Mouse (Mus musculus): ENCODE measurements around the gene Map4k1. TPM values are rescaled to one million over a fixed set of nuclear protein-coding genes. Genes with fewer than 3 reads are reported as not detected.
A peak's percentile ranks its signal among the peaks of the same experiment; 100 is the strongest.

Gene Map4k1
- total RNA-seq, 2 experiments from 2014 or later: 0.45 to 4.2 TPM

DNA sequence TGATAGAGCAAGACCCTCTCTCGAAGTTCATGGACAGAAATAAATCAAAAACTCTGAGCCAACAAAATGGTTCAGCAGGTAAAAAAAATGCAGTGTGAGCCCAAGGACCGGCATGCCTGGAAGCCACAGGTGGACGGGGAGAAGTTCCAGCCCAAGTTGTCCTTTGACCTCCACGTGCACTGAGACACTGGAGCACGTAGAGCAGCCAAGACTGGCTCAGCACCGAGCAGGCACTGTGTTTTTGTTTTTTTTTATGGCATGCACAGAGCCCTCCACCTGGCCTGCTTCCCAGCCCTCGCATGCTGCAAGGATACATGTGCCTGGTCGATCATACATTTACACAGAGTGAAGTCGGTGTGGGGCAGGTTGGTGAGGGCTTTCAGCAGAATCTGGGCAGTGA lies 4.3 kb upstream of the Map4k1 start:
- no peak for DNase-seq

DNA sequence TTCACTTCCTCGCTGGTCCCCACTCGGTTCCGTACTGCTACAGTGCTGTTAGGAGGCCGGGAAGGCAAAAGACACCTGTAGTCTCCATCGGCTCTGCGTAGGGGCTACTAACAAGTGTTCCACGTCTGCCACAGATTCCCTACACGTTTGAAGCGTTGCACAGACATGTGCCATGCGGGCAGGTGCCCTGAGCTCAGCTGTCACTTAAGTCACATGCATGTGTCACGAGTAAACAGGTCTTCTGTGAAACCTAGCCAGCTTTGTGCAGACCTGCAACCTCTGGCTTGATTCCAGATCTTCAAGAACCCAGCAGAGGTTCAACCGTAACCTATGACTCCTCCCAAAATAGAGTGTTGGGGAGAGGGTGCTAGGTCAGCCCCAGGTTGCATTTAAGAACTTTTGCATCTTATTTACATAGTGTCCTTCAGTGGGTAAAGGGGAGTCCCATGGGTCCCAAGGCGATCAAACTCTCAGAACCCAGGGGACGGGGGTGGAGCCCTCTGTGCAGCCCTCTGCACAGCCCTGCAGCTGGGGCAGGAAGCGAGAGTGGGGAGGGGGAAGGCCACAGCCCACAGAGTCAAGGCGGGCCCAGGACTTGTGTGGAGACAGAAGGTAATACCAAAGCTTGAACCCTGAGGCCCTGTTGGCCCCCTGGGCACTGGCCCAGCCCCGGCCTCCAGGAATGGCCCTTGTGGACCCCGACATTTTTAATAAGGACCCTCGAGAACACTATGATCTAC lies 594 bp downstream of the Map4k1 start:
- peak; percentile 21 to 67 for DNase-seq

DNA sequence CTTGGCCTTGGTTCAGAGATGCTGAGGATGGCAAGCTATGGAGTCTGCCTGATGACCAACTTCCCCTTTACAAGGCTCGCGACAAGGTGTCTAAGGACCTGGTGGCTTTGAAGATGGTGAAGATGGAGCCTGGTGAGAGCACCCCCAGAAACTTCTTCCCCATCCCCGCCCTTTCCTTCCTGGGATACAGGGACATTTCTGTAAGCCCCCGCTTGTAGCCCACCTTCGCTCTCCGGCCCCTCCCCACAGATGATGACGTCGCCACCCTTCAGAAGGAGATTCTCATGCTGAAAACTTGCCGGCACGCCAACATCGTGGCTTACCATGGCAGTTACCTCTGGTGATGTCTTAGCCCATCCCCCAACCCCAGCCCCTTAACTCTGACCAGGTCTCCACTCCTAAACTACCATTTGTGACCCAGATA lies 1.3 kb downstream of the Map4k1 start:
- no peak for DNase-seq

DNA sequence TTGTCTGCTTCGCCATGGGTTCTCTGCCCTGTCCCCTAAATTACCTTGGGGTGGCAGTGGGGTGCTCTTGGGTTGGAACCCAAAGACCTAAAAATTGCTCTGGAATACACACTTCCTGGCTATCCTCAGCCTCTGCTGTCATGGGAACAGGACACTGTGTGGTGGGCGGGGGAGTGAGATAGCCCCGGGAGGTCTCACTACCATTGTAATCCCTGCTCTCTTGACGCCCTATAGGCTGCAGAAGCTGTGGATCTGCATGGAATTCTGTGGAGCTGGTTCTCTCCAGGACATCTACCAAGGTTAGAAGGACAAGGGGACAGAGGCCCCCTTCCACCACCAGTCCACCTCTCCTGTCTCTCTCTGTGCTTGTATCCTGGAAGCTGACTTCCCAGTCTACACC lies 2.0 kb downstream of the Map4k1 start:
- DNase-seq: no peak

- DNase-seq: no peak
Observed at GRCm38 (mm10) chr7:28984452-28984851, 2.6 kb downstream of the Map4k1 start.

DNA sequence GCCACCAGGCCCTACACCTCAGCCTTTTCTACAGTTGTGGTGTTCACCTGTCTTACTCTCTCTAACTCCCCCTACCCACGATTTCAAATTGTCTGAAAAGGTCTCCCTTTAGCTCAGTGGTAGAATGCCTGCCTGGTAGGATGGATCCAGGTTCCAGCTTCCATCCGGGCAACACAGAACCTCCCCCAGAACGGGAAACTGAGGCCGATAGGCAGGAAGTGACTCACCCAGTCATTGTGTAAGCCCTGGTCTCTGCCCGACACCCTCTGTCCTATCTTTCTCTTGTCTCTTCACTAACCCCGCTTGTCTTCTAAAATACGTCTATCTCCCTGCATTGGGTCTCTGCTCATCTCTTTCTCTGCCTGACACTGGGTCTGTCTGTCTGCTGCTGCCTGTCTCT lies 3.4 kb downstream of the Map4k1 start:
- no peak for DNase-seq

GRCm38 (mm10) chr7:28990766-28991273 lies 9.0 kb downstream of the Map4k1 start:
- no peak for DNase-seq

DNA sequence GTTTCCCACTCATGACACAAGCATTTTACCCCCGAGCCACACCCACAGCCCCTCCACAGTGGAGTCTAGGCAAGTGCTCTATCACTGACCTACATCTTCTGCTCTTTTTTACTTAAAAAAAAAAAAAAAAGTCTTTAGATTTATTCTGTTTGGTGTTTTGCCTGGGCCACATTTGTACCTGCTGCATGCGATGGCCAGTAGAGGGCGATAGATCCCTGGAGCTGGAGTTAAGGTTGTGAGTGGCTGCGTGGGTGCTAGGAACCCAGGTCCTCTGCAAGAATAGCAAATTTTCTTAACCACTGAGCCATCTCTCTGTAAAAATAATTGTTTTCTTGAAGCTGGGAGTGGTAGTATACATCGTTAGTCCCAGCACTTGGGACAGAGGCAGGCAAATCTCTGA lies 9.8 kb downstream of the Map4k1 start:
- DNase-seq: no peak

DNA sequence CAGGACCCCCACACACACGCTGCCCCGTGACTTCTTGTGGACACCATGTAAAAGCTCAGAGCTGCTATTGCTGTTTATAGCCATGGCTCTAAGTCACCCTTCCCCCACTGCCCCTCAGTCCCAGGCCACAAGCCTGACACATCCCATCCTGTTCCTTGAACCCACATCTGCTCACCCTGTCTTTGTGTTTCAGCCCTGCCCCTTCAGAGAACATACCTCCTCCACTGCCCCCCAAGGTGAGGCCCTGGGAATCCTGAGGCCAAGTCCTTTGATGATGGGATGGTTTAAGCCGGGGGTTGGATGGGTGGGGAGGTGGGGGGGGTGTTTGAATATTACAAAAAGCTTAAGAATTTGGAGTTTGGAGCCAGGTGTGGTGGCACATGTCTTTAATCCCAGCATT lies 11.1 kb downstream of the Map4k1 start:
- no peak for DNase-seq

GRCm38 (mm10) chr7:28993402-28993801 lies 11.6 kb downstream of the Map4k1 start:
- DNase-seq: no peak

DNA sequence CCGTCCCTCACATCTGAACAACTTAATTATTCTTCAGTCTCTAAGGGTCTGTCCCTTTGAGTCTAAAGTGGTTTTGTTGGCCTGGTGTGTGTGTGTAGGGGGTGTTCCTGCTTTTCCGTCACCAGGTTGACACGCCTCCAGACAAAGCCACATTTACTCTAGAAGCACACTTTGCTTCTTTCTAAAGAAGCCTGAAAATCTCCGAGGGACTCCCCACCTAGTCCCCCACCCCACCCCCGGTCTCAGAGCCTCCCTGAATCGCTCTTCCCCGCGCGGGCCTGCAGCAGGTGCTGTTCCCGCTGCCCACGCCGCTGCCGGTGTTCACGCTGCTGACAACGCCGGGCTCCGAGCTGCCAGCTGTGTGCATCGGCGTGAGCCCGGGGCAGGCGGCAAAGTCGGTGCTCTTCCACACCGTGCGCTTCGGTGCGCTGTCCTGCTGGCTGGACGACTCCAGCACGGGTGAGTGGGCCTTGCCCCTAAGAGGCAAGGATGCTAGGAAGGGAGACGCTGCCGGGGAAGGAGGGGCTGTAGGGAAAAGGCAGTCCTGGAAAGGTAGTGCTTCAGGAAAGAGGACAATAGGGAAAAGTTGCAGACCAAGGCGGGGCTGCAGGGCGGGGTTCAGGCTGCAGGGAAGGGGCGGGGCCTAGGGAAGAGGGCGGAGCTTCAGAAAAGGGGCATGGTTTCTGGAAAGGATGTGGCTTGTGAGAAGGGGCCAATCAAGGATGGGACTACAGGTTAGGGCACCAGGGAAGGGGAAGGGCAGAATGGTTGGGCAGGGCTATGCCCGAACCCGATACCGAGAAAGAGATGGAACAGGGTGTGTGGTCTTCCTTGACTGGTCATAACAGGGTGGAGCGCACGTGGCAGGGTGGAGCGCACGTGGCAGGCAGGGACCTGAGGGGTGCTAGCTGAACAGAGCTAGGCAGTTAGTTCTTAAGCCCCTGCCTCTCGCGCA lies 19.1 kb downstream of the Map4k1 start:
- peak; percentile 49 to 55 for DNase-seq

- peak in 1 of 2 experiments; percentile 17 for DNase-seq
Observed at GRCm38 (mm10) chr7:29007224-29008101, 25.6 kb downstream of the Map4k1 start.

GRCm38 (mm10) chr7:29008171-29008570 lies 26.3 kb downstream of the Map4k1 start:
- DNase-seq: no peak

DNA sequence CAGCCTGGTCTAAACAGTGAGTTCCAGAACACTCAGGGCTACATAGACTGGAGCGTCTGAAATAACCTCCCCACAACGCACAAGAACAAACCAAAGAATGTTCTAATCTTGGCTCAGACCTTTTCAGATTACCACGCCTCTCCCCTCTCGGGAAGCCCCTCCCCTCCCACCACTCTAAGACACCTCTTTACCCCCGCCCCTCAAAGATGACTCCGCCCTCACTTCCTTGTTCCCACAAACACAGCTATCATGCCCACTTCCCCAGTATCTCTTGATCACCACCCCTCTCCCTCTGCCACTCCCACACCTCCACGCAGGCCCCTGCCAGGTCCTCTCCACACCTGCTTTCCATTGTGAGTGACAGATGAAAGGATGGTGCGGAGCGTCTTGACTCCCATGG lies 26.9 kb downstream of the Map4k1 start:
- peak in 1 of 2 experiments; percentile 15 for DNase-seq

DNA sequence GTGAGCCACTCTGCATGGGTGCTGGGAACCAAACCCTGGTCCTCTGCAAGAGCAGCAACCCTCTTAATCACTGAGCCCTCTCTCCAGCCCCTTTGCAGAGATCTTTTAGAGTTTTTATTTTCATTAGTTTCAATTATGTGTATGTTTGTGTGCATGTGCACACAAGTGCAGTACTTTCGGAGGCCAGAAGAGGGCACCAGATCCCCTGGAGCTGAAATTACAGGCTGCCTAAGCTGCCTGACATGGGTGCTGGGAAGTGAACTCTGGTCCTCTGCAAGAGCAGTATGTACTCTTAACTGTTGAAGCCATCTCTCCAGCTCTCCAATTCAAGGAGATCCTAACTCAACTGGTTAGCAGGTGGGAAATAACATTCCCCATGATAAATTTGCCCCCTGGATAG lies 33.1 kb downstream of the Map4k1 start:
- no peak for DNase-seq

GRCm38 (mm10) chr7:29016440-29016839 lies 34.6 kb downstream of the Map4k1 start:
- no peak for DNase-seq

- DNase-seq: no peak
Observed at GRCm38 (mm10) chr7:29017222-29017621, 35.4 kb downstream of the Map4k1 start.

- no peak for DNase-seq
Observed at GRCm38 (mm10) chr7:29019447-29020220, 37.8 kb downstream of the Map4k1 start.

DNA sequence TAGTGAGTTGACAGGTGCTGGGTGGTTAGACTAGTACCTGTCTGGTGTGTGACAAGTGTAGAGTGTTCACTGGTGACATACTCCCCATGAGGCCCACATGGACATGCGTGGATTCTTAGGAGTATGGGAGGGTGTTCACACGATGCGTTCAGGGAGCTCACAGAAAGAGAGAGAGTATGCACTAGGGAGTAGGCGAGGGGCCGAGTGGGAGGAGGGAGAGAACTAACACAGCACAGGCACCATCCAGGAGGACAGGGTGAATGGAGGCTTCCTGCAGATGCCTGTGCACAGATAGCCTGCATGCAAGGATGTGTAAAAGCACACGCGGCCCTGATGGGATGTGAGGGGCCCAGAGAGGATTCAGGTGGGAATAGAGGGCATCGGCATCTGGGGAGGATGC lies 40.6 kb downstream of the Map4k1 start:
- no peak for DNase-seq

DNA sequence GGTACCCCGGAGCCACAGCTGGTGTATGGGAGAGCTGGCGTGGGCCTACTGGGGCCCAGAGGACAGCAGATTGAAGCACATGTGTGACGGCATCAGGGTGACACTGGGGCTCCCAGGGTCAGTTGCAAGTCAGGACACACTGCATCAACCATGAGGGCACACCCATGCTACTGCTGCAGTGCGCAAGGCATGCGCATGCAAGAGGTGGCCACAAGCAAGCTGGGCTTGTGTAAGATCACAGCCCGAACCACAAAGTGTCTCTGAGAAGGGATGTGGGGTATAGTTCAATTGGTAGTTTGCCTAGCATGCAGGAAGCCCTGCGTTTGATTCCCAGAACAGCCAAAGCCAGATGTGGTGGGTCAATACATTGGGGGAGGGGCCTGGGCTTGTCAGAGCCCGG lies 41.7 kb downstream of the Map4k1 start:
- no peak for DNase-seq

DNA sequence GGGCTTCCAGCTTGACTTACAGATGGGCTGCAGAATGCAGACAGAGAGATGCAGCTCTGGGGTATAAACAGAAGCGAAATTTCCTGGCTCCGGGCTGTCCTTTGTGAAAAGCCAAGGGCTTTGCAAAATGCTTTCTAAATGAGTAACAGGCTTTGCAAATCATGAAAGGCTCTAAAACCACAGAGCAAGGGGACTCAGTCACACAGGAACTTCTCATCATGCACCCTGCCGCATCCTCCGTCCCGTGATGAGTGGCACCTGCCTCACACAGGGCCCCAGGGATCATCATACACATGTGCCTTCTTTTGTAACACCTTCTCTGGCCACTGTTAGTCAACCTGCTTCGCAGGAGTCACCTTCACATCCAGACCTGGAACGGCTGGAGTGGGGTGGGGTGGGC lies 43.7 kb downstream of the Map4k1 start:
- no peak for DNase-seq

All from heart, adult 18-20 months (tissue).